Mouse (Mus musculus) gastrocnemius, adult 2 months (tissue): ENCODE measurements around the gene Obscn. TPM values are rescaled to one million over a fixed set of nuclear protein-coding genes. Genes with fewer than 3 reads are reported as not detected.

Source experiments
- DNase-seq: peaks from one replicate; pipeline ENCODE4 v3.0.0; 2022
- H3K27ac ChIP-seq: fragments of 200-600 bp; 2 replicates; pipeline ENCODE4 v1.8.1; 2022; ENCODE audit warnings: mild to moderate bottlenecking
- H3K4me3 ChIP-seq: fragments of 200-600 bp; 2 replicates; pipeline ENCODE4 v1.8.1; 2022; ENCODE audit warnings: mild to moderate bottlenecking, moderate library complexity
- CTCF ChIP-seq: fragments of 200-600 bp; IDR thresholded peaks from 2 replicates; pipeline ENCODE4 v1.8.1; 2022; ENCODE audit warnings: antibody characterized with exemption, mild to moderate bottlenecking, moderate library complexity
- intact Hi-C: fragments of 180-260 bp; cut with DNase I; formaldehyde crosslinking; loops from one replicate; pipeline ENCODE4 v1.15.1; 2025
- total RNA-seq, 2 experiments: library from RNA; stranded (reverse); gene quantifications; 2 replicates each; pipeline ENCODE4 v1.2.3; 2021

The Obscn gene
- total RNA-seq, 2 experiments from 2014 or later: 1,792 to 1,942 TPM

DNA sequence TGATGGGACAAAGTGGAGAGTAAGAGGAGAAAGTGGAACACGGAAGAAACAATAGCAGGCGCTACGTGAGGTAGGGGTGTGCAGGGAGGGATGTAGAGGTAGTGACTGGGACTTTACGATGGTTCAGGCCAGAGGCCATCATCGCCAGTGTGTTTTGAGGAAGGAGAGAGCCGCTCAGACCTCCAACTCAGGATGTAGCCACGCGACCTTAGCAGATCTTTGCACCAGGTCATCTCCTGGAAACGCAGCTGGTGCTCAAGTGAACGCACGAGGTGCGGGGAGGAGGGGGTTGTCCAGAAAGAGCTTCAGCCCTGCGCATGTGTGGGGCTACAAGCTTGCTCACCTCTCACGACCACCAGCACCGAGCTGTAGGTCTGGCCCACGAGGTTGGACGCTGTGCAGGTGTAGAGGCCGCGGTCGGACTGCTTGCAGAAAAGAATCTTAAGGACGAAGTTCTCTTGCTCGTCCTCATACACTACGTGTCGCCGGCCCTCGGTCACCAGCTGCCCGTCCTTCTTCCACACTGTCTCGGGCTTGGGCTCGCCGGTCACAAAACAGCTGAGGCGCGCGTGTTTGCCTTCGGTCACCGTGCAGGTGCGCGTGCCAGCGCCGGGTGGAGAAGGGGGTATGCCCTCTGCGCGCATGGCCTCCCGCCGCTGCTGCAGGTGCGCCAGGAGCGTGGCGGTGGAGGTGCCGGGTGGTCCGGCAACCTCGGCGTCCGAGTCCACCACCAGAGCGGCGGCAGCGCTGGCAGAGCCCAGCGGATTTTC is 966 bp downstream of the Obscn start:
- no peak for TF ChIP-seq CTCF
- intact Hi-C loops: no loop called here
- peak; percentile 72 for DNase-seq
- Histone ChIP-seq H3K27ac (peak overlapping the region; percentile 99), H3K4me3 (peak overlapping the region; percentile 76)

DNA sequence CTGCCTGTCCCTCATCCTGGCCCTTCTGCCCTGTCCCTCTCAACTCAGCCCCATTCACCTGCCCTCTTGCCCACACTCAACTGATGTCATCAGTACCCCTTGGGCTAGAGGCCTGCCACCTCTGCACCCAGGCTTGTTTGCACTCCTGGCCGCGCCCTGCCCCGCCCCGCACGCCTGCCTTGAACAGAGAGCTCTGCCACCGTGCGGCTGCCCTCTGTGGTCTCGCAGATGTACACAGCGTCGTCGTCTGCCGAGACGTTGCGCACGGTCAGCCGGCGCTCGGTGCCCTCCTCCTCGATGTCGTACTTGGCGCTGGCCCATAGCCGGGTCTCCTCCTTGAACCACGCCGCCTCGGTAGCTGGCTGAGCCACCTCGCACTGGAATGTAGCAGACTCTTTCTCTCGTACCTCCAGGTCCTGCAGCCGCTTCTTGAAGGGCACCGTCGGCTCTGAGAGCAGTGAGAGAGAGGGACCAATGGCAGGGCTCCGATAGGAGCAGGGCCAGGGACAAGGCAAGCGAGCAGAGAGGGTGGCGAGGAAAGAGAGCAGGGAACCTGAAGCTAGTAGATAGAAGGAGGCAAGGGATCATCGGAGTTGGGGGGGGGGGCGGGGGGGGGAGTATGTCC is 1.7 kb downstream of the Obscn start:
- no peak for DNase-seq
- no peak for TF ChIP-seq CTCF
- Histone ChIP-seq H3K4me3 (peak overlapping the region; percentile 76), H3K27ac (peak overlapping the region; percentile 99)
- intact Hi-C loops: no loop called here

DNA sequence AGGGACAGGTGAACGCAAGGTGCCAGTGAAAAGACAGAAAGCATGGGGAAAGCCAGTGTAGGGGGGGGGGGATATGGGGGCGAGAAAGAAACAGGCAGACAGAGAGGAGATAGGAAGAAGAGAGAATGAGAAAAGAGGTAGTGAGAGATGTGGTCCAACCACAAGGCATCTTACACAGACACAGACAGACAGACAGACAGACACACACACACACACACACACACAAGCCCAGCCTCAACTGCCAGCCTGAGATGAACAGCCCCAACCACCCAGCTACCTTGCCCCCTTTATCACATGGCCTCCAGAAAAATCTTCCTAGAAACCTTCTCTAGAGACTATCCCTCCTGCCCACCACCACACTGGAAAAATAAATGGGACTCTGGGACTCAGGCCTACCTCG is 4.1 kb downstream of the Obscn start:
- intact Hi-C loops: no loop called here
- peak overlapping the region; percentile 76 for H3K4me3 ChIP-seq
- DNase-seq: no peak
- H3K27ac ChIP-seq: peak overlapping the region; percentile 63
- no peak for TF ChIP-seq CTCF

DNA sequence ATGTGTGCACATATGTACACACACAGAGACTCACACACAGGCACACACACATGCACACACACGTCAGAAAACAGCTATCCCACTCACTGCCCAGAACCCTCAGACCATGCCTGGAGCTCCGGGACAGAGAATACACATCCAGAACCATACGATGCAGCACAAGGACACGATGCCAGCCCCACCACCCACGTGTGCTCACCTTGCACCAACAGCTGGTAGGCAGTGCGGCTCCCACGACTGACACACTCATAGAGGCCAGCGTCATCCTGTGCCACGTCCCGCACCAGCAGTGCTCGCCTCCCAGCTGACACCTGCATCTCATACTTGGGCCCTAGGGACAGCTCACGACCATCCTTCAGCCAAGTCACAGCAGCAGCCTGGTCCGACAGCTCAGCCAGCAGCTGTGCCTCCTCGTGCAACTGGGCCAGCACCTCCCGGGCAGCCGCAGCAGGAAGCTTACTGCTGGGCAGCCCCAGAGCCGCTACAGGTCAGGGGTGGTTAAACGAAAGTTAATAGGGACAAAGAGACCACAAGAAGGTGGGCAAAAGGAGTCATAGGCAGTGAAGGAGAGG is 4.8 kb downstream of the Obscn start:
- Histone ChIP-seq H3K27ac (peak overlapping the region; percentile 63), H3K4me3 (peak overlapping the region; percentile 76)
- intact Hi-C loops: no loop called here
- peak; percentile 63 for DNase-seq
- no peak for TF ChIP-seq CTCF

DNA sequence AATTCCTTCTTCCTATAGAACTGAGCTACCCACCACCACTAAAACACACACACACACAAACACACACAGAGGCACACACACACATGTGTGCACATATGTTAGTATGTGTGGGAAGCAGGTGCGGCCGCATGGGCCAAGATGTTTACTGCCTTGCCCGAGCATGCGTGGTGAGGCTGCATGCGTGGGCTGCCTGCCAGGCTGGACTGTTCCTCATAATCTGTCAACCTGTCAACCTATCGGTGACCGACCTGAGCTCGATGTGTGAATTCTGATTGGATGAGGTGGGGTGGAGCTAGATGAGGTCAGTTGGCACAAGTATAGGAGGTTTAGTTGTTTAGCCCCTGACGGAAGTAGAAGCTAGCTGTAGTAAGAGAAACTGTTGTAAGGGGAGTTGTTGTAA is 5.4 kb downstream of the Obscn start:
- peak overlapping the region; percentile 63 for H3K27ac ChIP-seq
- peak overlapping the region; percentile 76 for H3K4me3 ChIP-seq
- intact Hi-C loops: no loop called here
- no peak for TF ChIP-seq CTCF
- DNase-seq: peak; percentile 70

DNA sequence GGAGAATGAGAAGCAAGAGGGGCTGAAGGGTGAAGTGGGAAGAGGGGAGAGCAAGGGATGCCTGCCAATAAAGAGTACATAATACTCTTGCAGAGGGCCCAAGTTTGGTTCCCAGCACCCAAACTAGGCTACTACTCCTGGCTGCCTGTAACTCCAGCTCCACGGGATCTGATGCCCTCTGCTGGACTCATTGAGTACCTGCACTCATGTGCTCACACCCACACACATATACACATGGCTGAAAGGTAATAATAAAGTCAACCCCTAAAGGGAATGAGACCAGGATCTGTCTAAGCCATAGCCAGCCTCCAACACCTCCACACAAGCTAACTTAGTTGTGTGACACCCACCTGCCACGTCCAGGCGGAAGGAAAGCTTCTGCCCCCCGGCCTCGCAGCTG is 30.3 kb downstream of the Obscn start:
- intact Hi-C loops: no loop called here
- no peak overlapping the region for H3K4me3 ChIP-seq
- no peak overlapping the region for H3K27ac ChIP-seq
- DNase-seq: no peak
- peak; percentile 42 for TF ChIP-seq CTCF

DNA sequence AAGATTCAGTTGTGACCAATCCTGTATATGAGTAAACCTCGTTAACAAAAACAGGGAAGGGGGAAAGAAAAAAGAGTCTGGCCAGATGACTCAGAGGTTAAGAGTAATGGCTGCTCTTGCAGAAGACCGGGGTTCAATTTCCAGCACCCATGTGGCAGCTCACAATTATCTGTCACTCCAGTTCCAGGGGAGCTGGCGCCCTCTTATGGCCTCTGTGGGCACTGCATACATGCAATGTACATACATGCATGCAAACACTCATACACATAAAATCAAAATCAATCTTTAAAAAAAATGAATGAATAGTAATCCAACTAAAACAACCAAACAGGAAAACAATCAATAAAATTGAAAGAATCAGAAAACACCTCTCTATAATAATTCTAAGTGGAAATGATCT is 33.9 kb downstream of the Obscn start:
- intact Hi-C loops: no loop called here
- DNase-seq: no peak
- peak; percentile 58 for TF ChIP-seq CTCF
- no peak overlapping the region for H3K27ac ChIP-seq
- no peak overlapping the region for H3K4me3 ChIP-seq

DNA sequence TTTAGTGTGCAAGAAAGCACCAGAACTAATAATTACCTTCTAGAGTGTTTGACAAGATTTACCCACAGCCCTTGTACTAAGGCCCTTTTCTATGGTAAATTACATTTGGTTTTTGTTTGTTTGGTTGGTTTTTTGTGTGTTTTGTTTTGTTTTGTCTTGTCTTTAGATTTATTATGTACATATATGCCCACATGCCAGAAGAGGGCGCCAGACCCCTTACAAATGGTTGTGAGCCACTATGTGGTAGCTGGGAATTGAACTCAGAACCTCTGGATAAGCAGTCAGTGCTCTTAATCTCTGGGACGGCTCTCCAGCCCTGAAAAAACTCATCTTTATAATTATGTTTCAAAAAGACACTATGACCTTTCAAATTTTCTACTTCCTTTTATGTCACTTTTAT is 37.9 kb downstream of the Obscn start:
- TF ChIP-seq CTCF: peak; percentile 54

DNA sequence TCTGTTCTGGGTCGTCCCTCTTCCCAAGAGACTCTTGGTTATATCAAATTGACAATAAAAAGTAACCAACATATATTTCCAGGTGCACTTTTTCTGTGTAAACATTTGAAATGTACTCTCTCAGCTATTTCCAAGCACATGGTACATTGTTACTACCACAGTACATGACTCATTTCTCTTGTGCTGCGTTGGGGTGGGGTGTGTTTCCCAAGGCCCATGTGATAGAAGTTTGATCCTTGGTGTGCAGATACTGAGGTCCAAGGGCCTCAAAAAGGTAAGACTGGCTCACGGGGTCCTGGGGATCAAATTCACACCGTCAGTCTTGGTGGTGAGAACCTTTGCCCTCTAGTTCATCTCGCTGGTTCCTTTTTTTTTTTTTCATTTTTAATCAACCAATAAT is 38.4 kb downstream of the Obscn start:
- no peak for DNase-seq
- no peak for TF ChIP-seq CTCF
- H3K27ac ChIP-seq: peak overlapping the region; percentile 38; the same call in 1 of the 2 replicates
- H3K4me3 ChIP-seq: no peak overlapping the region
- intact Hi-C loops: loop anchor here (10.0 kb wide), 1 partner anchor 197 kb away; the partner anchor contains the start of gene Wnt3a

More for the DNA sequence above, 37.9 kb downstream of the Obscn start:
- Histone ChIP-seq H3K4me3 (no peak overlapping the region), H3K27ac (no peak overlapping the region)
- peak; percentile 53 for DNase-seq
- intact Hi-C loops: loop anchor here (10.0 kb wide), 1 partner anchor 196 kb away; the partner anchor contains the start of gene Wnt3a

DNA sequence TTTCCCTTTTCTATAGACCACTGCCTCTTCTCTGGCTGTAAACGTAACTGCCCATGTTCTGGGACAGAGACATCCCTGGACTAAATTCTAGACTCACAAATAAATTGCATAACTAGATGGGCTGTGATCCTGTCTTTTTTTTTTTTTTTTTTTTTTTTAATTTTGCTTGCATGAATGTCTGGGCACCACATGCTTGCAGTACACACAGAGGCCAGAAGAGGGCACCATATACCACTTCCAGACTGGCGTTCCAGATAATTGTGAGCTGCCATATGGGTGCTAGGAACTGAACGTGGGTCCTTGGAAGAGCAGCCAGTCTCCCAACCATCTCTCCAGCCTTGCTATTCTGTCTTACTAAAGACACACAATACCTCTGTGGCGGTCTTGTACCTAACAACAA is 42.0 kb downstream of the Obscn start:
- Histone ChIP-seq H3K27ac (peak overlapping the region; percentile 56), H3K4me3 (no peak overlapping the region)
- TF ChIP-seq CTCF: peak; percentile 59
- intact Hi-C loops: loop anchor here (5.0 to 10.0 kb wide), 2 partner anchors 88 to 201 kb away; partner anchors contain the start of genes Gjc2 and Wnt3a
- DNase-seq: no peak

DNA sequence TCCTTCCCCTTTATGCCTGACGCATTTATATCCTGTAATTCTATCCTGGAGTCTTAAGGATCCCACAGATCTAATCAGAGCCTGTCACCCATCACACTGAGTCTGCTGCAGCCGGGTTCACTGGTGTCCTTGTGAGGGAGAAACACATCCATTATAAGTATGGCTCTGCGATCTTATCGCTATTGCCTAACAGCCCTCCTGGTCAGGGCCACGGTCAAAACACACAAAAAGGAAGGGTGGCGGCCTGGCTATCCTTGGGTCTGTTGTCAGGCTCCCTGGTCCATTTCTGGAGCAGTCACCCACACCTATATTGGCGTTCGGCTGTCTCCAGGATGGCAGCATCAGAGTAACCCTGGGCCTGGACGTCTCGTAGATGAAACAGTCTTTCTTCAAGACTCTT is 48.6 kb downstream of the Obscn start:
- Histone ChIP-seq H3K27ac (0 out of 2 replicates have a peak overlapping the region, but pooled peaks have one; percentile 16), H3K4me3 (no peak overlapping the region)
- no peak for DNase-seq
- intact Hi-C loops: no loop called here
- TF ChIP-seq CTCF: no peak

DNA sequence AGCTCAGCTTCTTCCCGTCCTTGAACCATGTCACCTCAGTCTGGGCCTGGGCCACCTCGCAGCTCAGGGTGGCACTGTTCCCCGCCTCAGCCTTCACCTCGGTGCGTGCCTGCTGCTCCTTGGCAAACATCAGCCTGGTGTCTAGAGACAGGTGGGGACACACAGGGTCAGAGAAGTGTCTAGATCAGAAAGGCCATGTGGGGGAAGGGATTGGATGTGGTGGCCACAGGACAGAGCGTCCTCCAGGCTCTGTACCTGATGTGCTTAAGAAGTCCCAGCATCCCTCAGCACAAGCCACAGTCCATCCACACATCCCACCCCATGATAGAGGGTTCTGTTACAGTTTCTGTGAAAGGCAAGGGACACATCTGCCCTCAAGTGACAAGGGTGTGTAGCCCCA is 51.0 kb downstream of the Obscn start:
- no peak for TF ChIP-seq CTCF
- intact Hi-C loops: no loop called here
- H3K4me3 ChIP-seq: no peak overlapping the region
- H3K27ac ChIP-seq: peak overlapping the region; percentile 4; the same call in 1 of the 2 replicates
- DNase-seq: peak; percentile 57

DNA sequence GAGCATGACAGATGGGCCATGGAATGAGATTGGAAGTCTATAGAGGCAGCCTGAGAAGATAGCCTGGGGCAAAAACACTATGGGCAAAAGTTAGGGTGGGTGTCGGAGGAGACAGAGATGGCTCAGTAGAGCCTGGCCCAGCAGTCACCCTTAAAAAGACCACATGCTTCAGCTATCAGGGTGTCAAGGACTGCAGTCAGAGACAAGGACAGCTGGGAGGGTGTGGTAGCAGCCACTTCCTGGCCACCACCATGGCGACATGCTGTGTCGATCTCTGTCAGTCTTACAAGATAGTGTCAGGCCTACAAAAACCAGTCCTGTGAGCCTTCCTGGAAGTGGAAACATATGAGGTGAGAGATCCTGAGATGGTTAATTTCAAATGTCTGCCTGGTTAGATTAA is 53.1 kb downstream of the Obscn start:
- DNase-seq: no peak
- H3K4me3 ChIP-seq: no peak overlapping the region; the same call in 1 of the 2 replicates

More for the DNA sequence above, 53.1 kb downstream of the Obscn start:
- intact Hi-C loops: loop anchor here (5.0 kb wide), 1 partner anchor 104 kb away; no protein-coding TSS in a partner anchor
- no peak for TF ChIP-seq CTCF
- peak overlapping the region; percentile 48 for H3K27ac ChIP-seq
